Mouse (Mus musculus): ENCODE measurements around the gene Ndufb5.

GRCm38 (mm10) chr3:32694737-32695582 lies 41.8 kb upstream of the Ndufb5 start:
- TF ChIP-seq CTCF (IDR thresholded peaks at IDR 0.05; ENCODE audit: control insufficient read depth, insufficient read depth, low read length) (no peak), POLR2A (IDR thresholded peaks at IDR 0.05; ENCODE audit: borderline replicate concordance, control insufficient read depth, low read depth, low read length) (no peak)
